Comparison of ENCODE assay signal across 28 mouse cellular contexts in the genomic region with DNA sequence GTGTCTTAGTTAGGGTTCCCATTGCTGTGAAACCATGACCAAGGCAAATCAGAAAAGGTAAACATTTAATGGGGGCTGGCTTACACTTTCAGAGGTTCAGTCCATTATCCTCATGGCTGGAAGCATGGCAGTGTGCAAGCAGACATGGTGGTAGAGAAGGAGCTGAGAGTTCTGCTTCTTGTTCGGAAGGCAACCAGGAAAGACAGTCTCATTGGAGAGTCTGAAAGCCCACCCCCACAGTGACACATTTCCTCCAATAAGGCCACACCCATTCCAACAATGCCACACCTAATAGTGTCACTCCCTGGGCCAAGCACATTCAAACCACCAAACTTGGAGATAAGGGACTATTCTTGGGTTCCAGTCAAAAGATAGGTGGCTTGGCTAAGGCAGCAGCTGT. TPM values are rescaled to one million over a fixed set of nuclear protein-coding genes. Genes with fewer than 3 reads are reported as not detected.
DNase-seq lines count a peak whose midpoint lies in the region; TF ChIP-seq lines count a peak whose summit lies in the region.
"Had no signal": no experiment of that assay in that cellular context is flagged by ENCODE, and none has a peak within 500 bp of the region (broad histone marks: within the 10 kb centered on the region; RNA-seq: fewer than 3 reads in every experiment).

No protein-coding gene starts in this region.

- intact Hi-C loops in heart, postnatal 10 days (cut with DNase I) = loop anchor here (10.0 kb wide), 1 partner anchor 88 kb away; no protein-coding TSS in a partner anchor

- peak; percentile 4 to 8 for DNase-seq in heart, postnatal 10 days
- no peak for DNase-seq in heart, adult 9 months (ENCODE audit: low spot score in 2 of 2)
- DNase-seq in MEL (ENCODE audit: low read depth, low spot score) (peak; percentile 30), adipocyte (ENCODE audit: low spot score) (no peak)
- DNase-seq in lung, postnatal 4 days = no peak
- no peak for DNase-seq in midbrain, embryonic 10.5 days (ENCODE audit: low spot score)
- DNase-seq: adrenal gland, postnatal 25 days; B cell, adult 2 months; cerebellum, adult 9-10 months; gastrocnemius, postnatal 25 days; heart, adult 11 months; kidney, adult 2 months; kidney, postnatal 4 days; right cerebral cortex, postnatal 25 days; spleen, adult 18-20 months; thymus, adult 2 months; thymus, postnatal 4 days had no signal

- no peaks in the 10 kb centered on the region for H3K9me3 ChIP-seq in E14TG2a.4 (ENCODE audit: low read length)
- no peaks in the 10 kb centered on the region for H3K9me3 ChIP-seq in MEL (replicated peaks; ENCODE audit: insufficient read depth, low read length)
- H3K9me3 ChIP-seq in midbrain, embryonic 10.5 days (replicated peaks) = no peaks in the 10 kb centered on the region; the same call in 1 of the 2 replicates
- H3K9me3 ChIP-seq: embryonic facial prominence, embryonic 13.5 days; forebrain, embryonic 10.5 days; forebrain, embryonic 15.5 days; heart, embryonic 13.5 days; hindbrain, embryonic 10.5 days; hindbrain, embryonic 15.5 days; limb, embryonic 13.5 days; lung, embryonic 15.5 days; midbrain, embryonic 15.5 days had no signal

- no peak for TF ChIP-seq RAD21 in MEL (IDR thresholded peaks at IDR 0.05; ENCODE audit: low read depth, low read length)

- peaks cover 30% of the 10 kb centered on the region for H3K36me3 ChIP-seq in E14TG2a.4 (ENCODE audit: insufficient read depth, low read length)
- H3K36me3 ChIP-seq in MEL (ENCODE audit: control insufficient read depth in 1 of 2, insufficient read depth in 2 of 2, low read length in 2 of 2) = no peaks in the 10 kb centered on the region
- no peaks in the 10 kb centered on the region for H3K36me3 ChIP-seq in midbrain, embryonic 10.5 days
- H3K36me3 ChIP-seq: embryonic facial prominence, embryonic 13.5 days; forebrain, embryonic 10.5 days; forebrain, embryonic 15.5 days; heart, embryonic 13.5 days; hindbrain, embryonic 10.5 days; hindbrain, embryonic 15.5 days; limb, embryonic 13.5 days; lung, embryonic 15.5 days; midbrain, embryonic 15.5 days had no signal

- no peak overlapping the region for H3K9ac ChIP-seq in MEL (ENCODE audit: control insufficient read depth, low read depth, low read length, poor library complexity, severe bottlenecking)
- H3K9ac ChIP-seq: embryonic facial prominence, embryonic 13.5 days; forebrain, embryonic 15.5 days; heart, embryonic 13.5 days; hindbrain, embryonic 15.5 days; limb, embryonic 13.5 days; lung, embryonic 15.5 days; midbrain, embryonic 15.5 days had no signal

- no peak overlapping the region for H3K27ac ChIP-seq in MEL (ENCODE audit: control insufficient read depth, low read depth, low read length)
- H3K27ac ChIP-seq in midbrain, embryonic 10.5 days (replicated peaks) = no peak overlapping the region
- H3K27ac ChIP-seq: embryonic facial prominence, embryonic 13.5 days; forebrain, embryonic 10.5 days; forebrain, embryonic 15.5 days; heart, embryonic 13.5 days; hindbrain, embryonic 10.5 days; hindbrain, embryonic 15.5 days; kidney, postnatal 0 days; limb, embryonic 13.5 days; lung, embryonic 15.5 days; midbrain, embryonic 15.5 days had no signal

- TF ChIP-seq POLR2A in MEL (IDR thresholded peaks at IDR 0.05; ENCODE audit: control insufficient read depth in 1 of 2, insufficient read depth in 1 of 2, low read depth in 1 of 2, low read length in 2 of 2, poor library complexity in 1 of 2) = no peak

- TF ChIP-seq CTCF in E14TG2a.4 (conservative IDR thresholded peaks at IDR 0.05; ENCODE audit: low read length) (no peak), MEL (IDR thresholded peaks at IDR 0.05 in 2 of 3, conservative IDR thresholded peaks at IDR 0.05 in 1 of 3; ENCODE audit: control insufficient read depth in 1 of 3, insufficient read depth in 1 of 3, low read depth in 2 of 3, low read length in 3 of 3, poor library complexity in 1 of 3, severe bottlenecking in 1 of 3) (no peak)

- H3K4me1 ChIP-seq in E14TG2a.4 (replicated peaks; ENCODE audit: low read depth, low read length) = peaks cover 85% of the 10 kb centered on the region
- H3K4me1 ChIP-seq in MEL (ENCODE audit: control insufficient read depth in 1 of 2, insufficient read depth in 2 of 2, low read length in 2 of 2) = no peaks in the 10 kb centered on the region
- peaks cover 45% of the 10 kb centered on the region for H3K4me1 ChIP-seq in midbrain, embryonic 10.5 days

- H3K27me3 ChIP-seq in E14TG2a.4 (ENCODE audit: insufficient read depth, low read length) (no peaks in the 10 kb centered on the region), MEL (ENCODE audit: control insufficient read depth in 1 of 2, insufficient read depth in 2 of 2, low read length in 2 of 2) (no peaks in the 10 kb centered on the region; a peak in 1 of 4 replicates)
- peaks cover 9% of the 10 kb centered on the region for H3K27me3 ChIP-seq in midbrain, embryonic 10.5 days (ENCODE audit: low read depth, poor library complexity, severe bottlenecking)
- H3K27me3 ChIP-seq: forebrain, embryonic 15.5 days; hindbrain, embryonic 15.5 days; limb, embryonic 13.5 days; lung, embryonic 15.5 days; midbrain, embryonic 15.5 days had no signal

- WGBS in midbrain, embryonic 10.5 days = 97% methylated on average over 1 of the region's 1 CpGs

- H3K4me3 ChIP-seq in E14TG2a.4 (replicated peaks; ENCODE audit: low read length) (peak overlapping the region; percentile 85), MEL (ENCODE audit: control insufficient read depth in 1 of 2, insufficient read depth in 1 of 2, low read depth in 2 of 2, low read length in 2 of 2) (no peak overlapping the region)
- H3K4me3 ChIP-seq in midbrain, embryonic 10.5 days = no peak overlapping the region
- H3K4me3 ChIP-seq: embryonic facial prominence, embryonic 13.5 days; forebrain, embryonic 10.5 days; forebrain, embryonic 15.5 days; heart, embryonic 13.5 days; hindbrain, embryonic 10.5 days; hindbrain, embryonic 15.5 days; limb, embryonic 13.5 days; lung, embryonic 15.5 days; midbrain, embryonic 15.5 days had no signal

- no peak for TF ChIP-seq EP300 in MEL (IDR thresholded peaks at IDR 0.05; ENCODE audit: low read depth in 1 of 2, low read length in 2 of 2)

- no peaks in the 10 kb centered on the region for H3K79me2 ChIP-seq in MEL (ENCODE audit: control insufficient read depth, insufficient read depth, low read length, poor library complexity)

TF ChIP-seq in MEL, 35 proteins besides CTCF, POLR2A, EP300 and RAD21:
- TF ChIP-seq SIN3A (IDR thresholded peaks at IDR 0.05; ENCODE audit: low read length) (no peak), SMC3 (IDR thresholded peaks at IDR 0.05; ENCODE audit: low read depth, low read length) (no peak), TCF12 (IDR thresholded peaks at IDR 0.05; ENCODE audit: low read depth, low read length) (no peak), MAX (IDR thresholded peaks at IDR 0.05; ENCODE audit: low read length) (no peak), TBP (IDR thresholded peaks at IDR 0.05; ENCODE audit: low read depth, low read length) (no peak), GATA1 (IDR thresholded peaks at IDR 0.05; ENCODE audit: low read depth, low read length) (no peak), ZNF384 (IDR thresholded peaks at IDR 0.05; ENCODE audit: low read depth, low read length) (no peak), RCOR1 (IDR thresholded peaks at IDR 0.05; ENCODE audit: low read depth, low read length) (no peak), CHD1 (IDR thresholded peaks at IDR 0.05; ENCODE audit: low read depth, low read length) (no peak), MEF2A (IDR thresholded peaks at IDR 0.05; ENCODE audit: extremely low read depth, insufficient replicate concordance, low read depth, low read length, poor library complexity, severe bottlenecking) (no peak), ELF1 (IDR thresholded peaks at IDR 0.05; ENCODE audit: low read depth, low read length) (no peak), MXI1 (IDR thresholded peaks at IDR 0.05; ENCODE audit: low read depth, low read length) (no peak), MYC (IDR thresholded peaks at IDR 0.05; ENCODE audit: low read depth, low read length) (no peak), USF1 (IDR thresholded peaks at IDR 0.05; ENCODE audit: low read depth, low read length) (no peak)

RNA-seq across cellular contexts. Expression of gene Mycn, which starts 39.3 kb away (rescaled TPM):
- 10 to 100 TPM; 11.7 to 14.5 TPM for total RNA-seq in heart, postnatal 10 days (2021)
- total RNA-seq in MEL (2012; rRNA removed) = not detected in 2 replicates
- polyA plus RNA-seq in MEL (2012; ENCODE audit: insufficient read depth in 1 of 2, insufficient read length in 2 of 2, low read depth in 1 of 2, low replicate concordance in 2 of 2, missing spikeins in 1 of 2) = not detected
- 119 and 141 TPM in 2 replicates for polyA plus RNA-seq in midbrain, embryonic 10.5 days (2016; fragmentation: Nextera tagmentation; extraction: Ambion mirVana)

Comparison
In these comparisons a context has a peak if more than half of its experiments do, and no peak if none do; other contexts are left out.
1. DNase-seq: peak in heart, postnatal 10 days (2 of 2) and MEL (single experiment); none in heart, adult 9 months (0 of 2), adipocyte (single experiment), lung, postnatal 4 days (0 of 2) and midbrain, embryonic 10.5 days (single experiment).
2. RNA of gene Mycn, which starts 39.3 kb away (total RNA-seq): 11.7 to 14.5 TPM in heart, postnatal 10 days; not detected in MEL; every median in the first group is over 10 times any median in the second.